Mouse (Mus musculus) forebrain, embryonic 16.5 days (tissue): Measurements from ENCODE around the gene Ube2d1. TPM values are rescaled to one million over a fixed set of nuclear protein-coding genes. Genes with fewer than 3 reads are reported as not detected.
A peak's percentile ranks its signal among the peaks of the same experiment; 100 is the strongest.

Experiments used
- ATAC-seq: fragments of 200-750 bp; cut with Nextera tagmentation; 2 replicates; pipeline ENCODE4 v1.8.0; 2017; ENCODE audit warnings: mild to moderate bottlenecking, moderate library complexity
- H3K27ac ChIP-seq: fragments of 300-500 bp; sonication (generic); 2 replicates; pipeline ENCODE4 v1.5.1; 2014; ENCODE audit warnings: low read length, control low read depth
- H3K27me3 ChIP-seq: fragments of 300-500 bp; sonication (generic); replicated peaks from 2 replicates; pipeline ENCODE4 v1.6.1; 2014; ENCODE audit warnings: low read length; ENCODE audit not compliant: control insufficient read depth, insufficient read depth
- H3K36me3 ChIP-seq: fragments of 300-500 bp; sonication (generic); 2 replicates; pipeline ENCODE4 v1.6.1; 2014; ENCODE audit not compliant: control insufficient read depth, insufficient read depth
- H3K4me1 ChIP-seq: fragments of 300-500 bp; sonication (generic); replicated peaks from 2 replicates; pipeline ENCODE4 v1.6.1; 2014; ENCODE audit warnings: low read length; ENCODE audit not compliant: control insufficient read depth, insufficient read depth
- H3K4me2 ChIP-seq: fragments of 300-500 bp; sonication (generic); 2 replicates; pipeline ENCODE4 v1.6.1; 2014; ENCODE audit warnings: mild to moderate bottlenecking, low read length, control low read depth
- H3K4me3 ChIP-seq: fragments of 300-500 bp; sonication (generic); replicated peaks from 2 replicates; pipeline ENCODE4 v1.5.1; 2014; ENCODE audit warnings: mild to moderate bottlenecking, low read length, control low read depth
- H3K9ac ChIP-seq: fragments of 300-500 bp; sonication (generic); replicated peaks from 2 replicates; pipeline ENCODE4 v1.6.1; 2014; ENCODE audit warnings: low read depth, low read length, control low read depth
- H3K9me3 ChIP-seq: fragments of 300-500 bp; sonication (generic); 2 replicates; pipeline ENCODE4 v1.6.1; 2016; ENCODE audit warnings: low read length; ENCODE audit not compliant: control insufficient read depth
- WGBS: fragments of 180-500 bp; shearing (Covaris S2); extraction: QIAGEN DNeasy Blood & Tissue Kit; methylation state at CpG from one replicate; pipeline ENCODE4 v1.1.7; 2014; 5-methylcytosine and 5-hydroxymethylcytosine counted together
- polyA plus RNA-seq: library from polyadenylated mRNA; unstranded; fragments of >200 nt; fragmentation: Nextera tagmentation; extraction: Ambion mirVana; gene quantifications from 2 replicates; pipeline ENCODE4 v1.2.1, GENCODE M21; 2015

Ube2d1 gene
- polyA plus RNA-seq, 1 experiment from 2014 or later: 186 TPM

DNA sequence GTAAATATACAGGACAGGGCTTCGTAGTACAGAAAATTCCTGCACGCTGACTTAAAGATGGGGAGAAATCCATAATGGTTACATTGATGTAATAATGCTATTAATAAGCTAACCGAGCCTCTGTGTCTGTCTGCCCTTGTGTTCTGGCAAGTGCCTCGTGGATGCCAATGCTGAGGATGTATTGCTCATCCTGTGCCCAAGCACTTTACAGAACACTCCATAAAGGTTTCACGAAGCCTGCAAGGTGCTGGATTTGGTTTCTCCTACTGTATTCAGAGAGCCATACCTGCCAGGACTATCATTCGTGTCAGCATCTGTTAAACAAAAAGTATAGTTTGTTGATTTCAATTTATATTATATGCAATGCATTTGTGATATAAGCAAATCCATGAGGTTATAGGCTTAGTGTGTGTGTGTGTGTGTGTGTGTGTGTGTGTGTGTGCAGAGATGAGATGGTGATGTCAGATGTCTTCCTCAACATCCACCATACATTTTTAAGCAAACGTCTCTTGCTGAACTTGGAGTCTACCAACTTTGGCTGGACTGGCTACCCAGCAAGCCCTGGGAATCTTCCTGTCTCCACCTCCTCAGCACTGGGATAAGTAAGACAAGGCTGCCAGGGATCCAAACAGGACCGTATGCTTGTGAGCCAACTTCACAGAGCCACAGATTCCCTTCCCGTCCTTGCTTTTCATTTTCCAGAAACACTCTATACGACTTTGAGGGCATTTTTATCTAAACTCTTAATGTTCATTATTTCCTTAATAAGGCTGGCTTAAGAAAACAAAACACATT, 35.8 kb downstream of the Ube2d1 start:
- no peak overlapping the region for H3K9ac ChIP-seq
- 79% methylated on average over 10 of the region's 10 CpGs for WGBS
- no peak overlapping the region for H3K27ac ChIP-seq
- no peak overlapping the region for H3K4me3 ChIP-seq
- no peaks in the 10 kb centered on the region for H3K4me1 ChIP-seq
- H3K36me3 ChIP-seq: peaks cover 2% of the 10 kb centered on the region
- H3K9me3 ChIP-seq: no peaks in the 10 kb centered on the region
- H3K27me3 ChIP-seq: no peaks in the 10 kb centered on the region
- no peak for ATAC-seq
- H3K4me2 ChIP-seq: no peak overlapping the region

DNA sequence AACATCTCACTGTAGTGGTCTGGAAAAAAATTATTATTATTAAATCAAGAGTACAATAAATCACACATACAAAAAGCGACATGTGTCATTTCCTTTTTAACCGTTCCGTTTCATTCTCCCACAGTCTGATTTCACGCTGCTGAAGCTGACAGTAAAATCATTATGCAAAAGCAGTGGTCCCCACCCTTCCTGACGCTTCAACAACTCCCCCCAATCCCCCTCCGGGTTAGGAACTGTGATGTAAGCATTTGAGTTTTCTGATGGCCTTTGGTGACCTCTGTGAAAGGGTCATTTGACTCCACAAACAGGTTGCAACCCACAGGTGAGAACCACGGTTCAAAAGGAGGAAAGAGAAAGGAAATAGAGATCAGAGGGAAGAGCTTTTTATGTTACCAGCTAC, 38.1 kb downstream of the Ube2d1 start:
- H3K36me3 ChIP-seq: no peaks in the 10 kb centered on the region
- WGBS: 74% methylated on average over 7 of the region's 7 CpGs
- no peak overlapping the region for H3K27ac ChIP-seq
- H3K4me1 ChIP-seq: no peaks in the 10 kb centered on the region
- H3K9ac ChIP-seq: no peak overlapping the region
- no peak for ATAC-seq
- no peaks in the 10 kb centered on the region for H3K9me3 ChIP-seq
- no peaks in the 10 kb centered on the region for H3K27me3 ChIP-seq
- no peak overlapping the region for H3K4me3 ChIP-seq
- H3K4me2 ChIP-seq: no peak overlapping the region

DNA sequence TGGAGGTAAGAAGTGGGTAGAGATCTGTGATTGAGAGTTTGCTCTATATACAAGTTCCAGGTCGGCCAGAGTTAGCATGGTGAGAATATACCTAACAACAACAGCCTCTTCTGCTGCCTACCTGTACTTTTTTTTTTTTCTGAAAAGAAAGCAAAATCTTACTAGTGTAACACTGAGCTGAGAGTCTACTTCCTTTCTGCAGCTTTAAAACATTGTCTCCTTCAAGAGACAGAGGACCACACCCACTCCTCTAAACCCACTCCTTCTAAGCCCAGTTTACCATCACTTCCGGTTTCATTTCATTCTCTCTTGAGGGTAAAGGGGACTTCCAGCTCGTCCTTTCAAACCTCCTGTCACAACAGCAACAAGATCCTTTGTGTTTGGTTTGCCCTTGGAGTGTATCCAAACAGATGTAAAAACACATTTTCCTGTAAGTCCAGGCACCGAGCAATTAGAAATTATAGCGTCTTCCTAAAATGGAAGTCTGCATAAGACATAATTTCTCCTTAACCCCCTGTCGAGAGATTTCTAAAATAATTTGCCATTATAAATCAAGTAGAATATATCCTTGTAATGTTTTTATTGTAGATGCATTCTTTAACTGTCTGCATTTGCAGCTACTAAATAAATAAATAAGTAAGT, 45.5 kb downstream of the Ube2d1 start:
- Histone ChIP-seq H3K4me1 (peaks cover 9% of the 10 kb centered on the region), H3K27me3 (no peaks in the 10 kb centered on the region), H3K36me3 (peaks cover 5% of the 10 kb centered on the region), H3K4me3 (no peak overlapping the region), H3K4me2 (no peak overlapping the region), H3K9me3 (no peaks in the 10 kb centered on the region), H3K9ac (no peak overlapping the region), H3K27ac (no peak overlapping the region)
- ATAC-seq: no peak
- WGBS: 51% methylated on average over 6 of the region's 6 CpGs

DNA sequence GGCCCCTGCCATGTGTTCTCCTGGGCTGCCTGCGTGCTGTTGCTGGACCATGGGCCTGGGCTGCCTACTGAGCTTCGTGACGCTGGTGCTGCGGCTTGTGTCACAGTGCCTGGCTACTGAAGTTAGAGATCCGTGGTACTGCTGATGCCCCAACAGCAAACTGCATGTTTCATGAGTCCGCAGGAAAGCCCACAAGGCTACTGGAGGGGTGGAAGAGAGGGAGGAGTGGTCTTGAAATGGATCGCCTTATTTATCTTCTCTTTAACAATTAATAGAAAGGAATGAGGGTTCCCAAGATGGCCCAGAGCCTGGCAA, 46.9 kb downstream of the Ube2d1 start, which contains the start of gene Tfam:
TSS of gene Tfam (minus strand) at position 41 of the 315 bp plus-strand sequence.
- Histone ChIP-seq H3K4me1 (peaks cover 9% of the 10 kb centered on the region), H3K4me2 (peak within 1 kb of the TSS; percentile 80), H3K9me3 (no peaks in the 10 kb centered on the region), H3K27ac (peak within 1 kb of the TSS; percentile 56), H3K27me3 (no peaks in the 10 kb centered on the region), H3K36me3 (peaks cover 7% of the 10 kb centered on the region), H3K9ac (peak within 1 kb of the TSS; percentile 88), H3K4me3 (peak within 1 kb of the TSS; percentile 91)
- WGBS: 4% methylated on average over 7 of the region's 7 CpGs
- ATAC-seq: no peak

DNA sequence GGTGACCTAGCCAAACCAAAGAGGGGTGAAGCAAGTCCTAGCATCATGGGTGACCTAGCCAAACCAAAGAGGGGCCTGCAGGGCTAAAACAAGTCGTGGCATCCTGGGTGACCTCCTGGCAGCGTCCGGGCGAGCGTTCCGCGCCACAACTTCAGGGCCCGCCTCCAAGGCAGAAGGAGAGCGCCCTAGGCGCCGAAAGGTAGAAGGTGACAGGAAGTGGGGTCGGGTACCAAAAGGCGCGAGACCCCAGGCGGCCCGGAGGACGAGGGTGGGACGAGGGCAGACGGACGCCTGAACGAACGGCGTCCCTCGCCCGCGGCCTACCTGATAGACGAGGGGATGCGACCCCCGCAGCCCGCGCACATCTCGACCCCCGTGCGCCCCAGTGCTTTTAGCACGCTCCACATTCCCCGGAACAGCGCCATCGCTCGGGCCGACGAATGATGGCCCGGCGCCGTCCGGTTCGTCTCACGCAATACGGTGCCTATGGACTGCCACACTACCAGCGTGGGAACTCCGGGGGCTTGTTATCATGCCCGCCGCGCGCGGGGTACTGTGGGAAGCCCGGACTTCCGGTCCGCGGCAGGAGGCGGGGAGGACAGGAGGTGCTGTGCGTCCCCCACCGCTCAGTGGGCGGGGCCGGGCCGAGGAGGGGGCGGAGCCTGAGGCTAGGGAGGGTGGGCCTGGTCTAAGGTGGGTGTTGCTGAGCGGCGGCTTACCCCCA, 47.4 kb downstream of the Ube2d1 start:
- WGBS: under 1% methylated on average over 68 of the region's 68 CpGs
- peak; percentile 99 for ATAC-seq
- H3K9ac ChIP-seq: peak overlapping the region; percentile 88
- no peaks in the 10 kb centered on the region for H3K27me3 ChIP-seq
- H3K27ac ChIP-seq: peak overlapping the region; percentile 56
- H3K36me3 ChIP-seq: peaks cover 11% of the 10 kb centered on the region
- peaks cover 9% of the 10 kb centered on the region for H3K4me1 ChIP-seq
- peak overlapping the region; percentile 91 for H3K4me3 ChIP-seq
- H3K4me2 ChIP-seq: peak overlapping the region; percentile 80
- H3K9me3 ChIP-seq: no peaks in the 10 kb centered on the region

DNA sequence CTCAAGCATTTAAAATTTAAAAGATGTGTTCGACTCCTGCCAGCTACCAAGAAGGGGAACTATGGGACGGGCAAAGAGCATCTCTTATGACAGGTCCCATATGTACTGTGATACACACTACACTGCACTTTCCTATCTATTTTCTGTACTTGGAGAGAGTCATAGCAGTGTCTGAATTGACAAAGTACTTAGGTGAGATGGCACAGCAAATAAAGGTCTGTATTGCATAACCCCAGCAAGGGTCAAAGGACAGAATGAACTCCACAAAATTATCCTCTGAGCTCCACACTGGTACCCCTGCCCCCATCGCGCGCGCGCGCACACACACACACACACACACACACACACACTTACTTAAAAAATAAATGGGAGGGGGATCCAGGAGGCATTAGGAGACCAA, 51.0 kb downstream of the Ube2d1 start:
- ATAC-seq: no peak
- Histone ChIP-seq H3K9me3 (no peaks in the 10 kb centered on the region), H3K4me3 (no peak overlapping the region), H3K4me1 (peaks cover 9% of the 10 kb centered on the region), H3K27me3 (no peaks in the 10 kb centered on the region), H3K27ac (no peak overlapping the region), H3K9ac (no peak overlapping the region), H3K4me2 (no peak overlapping the region), H3K36me3 (peaks cover 20% of the 10 kb centered on the region)
- 98% methylated on average over 8 of the region's 8 CpGs for WGBS

DNA sequence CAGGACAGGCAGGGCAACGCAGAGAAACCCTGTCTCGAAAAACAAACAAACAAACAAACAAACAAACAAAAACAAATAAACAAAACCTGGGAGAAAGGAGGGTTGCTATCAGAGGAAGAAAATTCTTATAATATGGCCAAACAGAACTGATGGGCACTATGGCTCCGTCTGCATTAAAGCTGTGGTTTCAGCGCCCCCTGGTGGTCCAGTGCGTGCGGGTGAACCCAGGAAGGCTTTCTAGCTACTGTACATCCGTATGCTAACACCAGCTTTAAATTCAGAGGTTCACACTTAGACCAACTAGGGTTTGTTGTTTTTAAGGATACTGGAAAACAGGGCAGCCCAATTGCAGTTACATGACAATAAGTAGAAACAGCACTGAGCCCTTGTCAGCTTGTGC, 59.2 kb downstream of the Ube2d1 start:
- peak; percentile 52; the same call in 1 of the 2 replicates for ATAC-seq
- H3K36me3 ChIP-seq: peaks cover 24% of the 10 kb centered on the region
- H3K4me3 ChIP-seq: no peak overlapping the region
- no peak overlapping the region for H3K4me2 ChIP-seq
- no peak overlapping the region for H3K9ac ChIP-seq
- no peaks in the 10 kb centered on the region for H3K9me3 ChIP-seq
- no peaks in the 10 kb centered on the region for H3K27me3 ChIP-seq
- H3K27ac ChIP-seq: no peak overlapping the region
- WGBS: 43% methylated on average over 7 of the region's 7 CpGs
- peaks cover 5% of the 10 kb centered on the region for H3K4me1 ChIP-seq

DNA sequence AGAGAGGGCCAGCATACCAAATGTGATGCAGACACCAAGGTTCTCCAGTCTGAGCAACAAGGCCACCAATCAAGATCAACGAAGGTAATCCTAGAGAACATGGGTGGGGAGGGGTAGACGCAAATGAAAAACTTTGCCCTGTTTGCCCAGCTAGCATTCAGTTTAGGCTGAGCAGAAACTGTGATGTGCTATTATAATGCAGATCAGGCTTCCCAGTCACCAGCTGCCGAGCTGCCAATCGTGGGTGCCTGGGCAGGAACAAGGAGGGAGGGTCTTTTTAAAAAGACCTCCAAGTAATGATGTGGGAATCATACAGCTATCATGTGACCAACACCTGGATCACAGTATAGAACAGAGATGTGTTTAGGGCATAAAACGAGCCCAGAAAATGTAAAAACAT, 62.0 kb downstream of the Ube2d1 start:
- Histone ChIP-seq H3K4me2 (no peak overlapping the region), H3K27ac (peak overlapping the region; percentile 58), H3K27me3 (no peaks in the 10 kb centered on the region), H3K4me3 (no peak overlapping the region), H3K9ac (no peak overlapping the region), H3K9me3 (no peaks in the 10 kb centered on the region), H3K36me3 (peaks cover 8% of the 10 kb centered on the region), H3K4me1 (peaks cover 9% of the 10 kb centered on the region)
- WGBS: 27% methylated on average over 5 of the region's 5 CpGs
- ATAC-seq: peak; percentile 65

DNA sequence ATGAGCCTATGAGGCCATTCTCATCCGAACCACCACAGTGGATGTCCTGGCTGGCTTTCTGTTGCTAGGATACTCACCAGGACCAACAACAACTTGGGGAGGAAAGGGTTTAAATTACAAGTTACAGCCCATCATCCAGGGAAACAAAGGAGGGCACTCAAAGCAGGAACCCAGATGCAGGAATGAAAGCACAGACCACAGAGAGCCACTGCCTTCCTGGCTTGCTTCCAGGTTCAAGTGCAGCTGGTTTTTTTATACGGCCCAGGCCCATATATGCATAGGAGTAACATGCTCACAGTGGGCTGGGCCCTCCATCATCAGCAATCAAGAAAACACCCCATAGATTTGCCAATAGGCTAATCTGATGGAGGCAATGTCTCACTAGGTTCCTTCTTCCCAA, 62.4 kb downstream of the Ube2d1 start:
- no peak overlapping the region for H3K9ac ChIP-seq
- H3K9me3 ChIP-seq: no peaks in the 10 kb centered on the region
- no peaks in the 10 kb centered on the region for H3K27me3 ChIP-seq
- peak overlapping the region; percentile 58 for H3K27ac ChIP-seq
- peak; percentile 55 for ATAC-seq
- no peak overlapping the region for H3K4me3 ChIP-seq
- no peak overlapping the region for H3K4me2 ChIP-seq
- peaks cover 9% of the 10 kb centered on the region for H3K4me1 ChIP-seq
- WGBS: 55% methylated on average over 2 of the region's 2 CpGs
- H3K36me3 ChIP-seq: peaks cover 6% of the 10 kb centered on the region
